Mouse (Mus musculus): ENCODE data around the gene Pygm.

The Pygm gene

GRCm38 (mm10) chr19:6385821-6386220 lies 1.6 kb downstream of the Pygm start:
- ATAC-seq (ENCODE audit: low TSS enrichment): no peak

GRCm38 (mm10) chr19:6386234-6386633 lies 2.0 kb downstream of the Pygm start:
- ATAC-seq (ENCODE audit: low TSS enrichment): no peak

- ATAC-seq (ENCODE audit: low TSS enrichment): no peak
Observed at GRCm38 (mm10) chr19:6388006-6388405, 3.8 kb downstream of the Pygm start.

GRCm38 (mm10) chr19:6389803-6390202 lies 5.6 kb downstream of the Pygm start:
- ATAC-seq (ENCODE audit: low TSS enrichment): no peak

GRCm38 (mm10) chr19:6390251-6390650 lies 6.1 kb downstream of the Pygm start:
- no peak for ATAC-seq (ENCODE audit: low TSS enrichment)

- no peak for ATAC-seq (ENCODE audit: low TSS enrichment)
Observed at GRCm38 (mm10) chr19:6392743-6393393, 8.7 kb downstream of the Pygm start.

GRCm38 (mm10) chr19:6393637-6394036 lies 9.4 kb downstream of the Pygm start:
- no peak for ATAC-seq (ENCODE audit: low TSS enrichment)

- peak; percentile 64 for ATAC-seq (ENCODE audit: low TSS enrichment)
Observed at GRCm38 (mm10) chr19:6396237-6396636, 12.0 kb downstream of the Pygm start.

GRCm38 (mm10) chr19:6397582-6398249 lies 13.5 kb downstream of the Pygm start:
- no peak for ATAC-seq (ENCODE audit: low TSS enrichment)

GRCm38 (mm10) chr19:6398447-6399284 lies 14.5 kb downstream of the Pygm start:
- ATAC-seq (ENCODE audit: low TSS enrichment): no peak

GRCm38 (mm10) chr19:6399285-6400095 lies 15.3 kb downstream of the Pygm start, which contains the start of gene Rasgrp2:
Gene Rasgrp2, plus strand, starts transcription at chr19:6399340.
- ATAC-seq (ENCODE audit: low TSS enrichment): no peak

GRCm38 (mm10) chr19:6400096-6401086 lies 16.2 kb downstream of the Pygm start:
- no peak for ATAC-seq (ENCODE audit: low TSS enrichment)

- ATAC-seq (ENCODE audit: low TSS enrichment): peak; percentile 11
Observed at GRCm38 (mm10) chr19:6401131-6401815, 17.1 kb downstream of the Pygm start.

- ATAC-seq (ENCODE audit: low TSS enrichment): no peak
Observed at GRCm38 (mm10) chr19:6401951-6402350, 17.8 kb downstream of the Pygm start.

GRCm38 (mm10) chr19:6403869-6404268 lies 19.7 kb downstream of the Pygm start:
- no peak for ATAC-seq (ENCODE audit: low TSS enrichment)

- ATAC-seq (ENCODE audit: low TSS enrichment): no peak
Observed at GRCm38 (mm10) chr19:6405433-6405832, 21.2 kb downstream of the Pygm start.

GRCm38 (mm10) chr19:6407109-6407508 lies 22.9 kb downstream of the Pygm start:
- no peak for ATAC-seq (ENCODE audit: low TSS enrichment)

- no peak for ATAC-seq (ENCODE audit: low TSS enrichment)
Observed at GRCm38 (mm10) chr19:6407816-6408510, 23.8 kb downstream of the Pygm start.

- ATAC-seq (ENCODE audit: low TSS enrichment): no peak
Observed at GRCm38 (mm10) chr19:6408749-6409148, 24.6 kb downstream of the Pygm start.
